Mouse (Mus musculus): ENCODE results near the gene Tnfrsf11a.

- TF ChIP-seq POLR2A (IDR thresholded peaks at IDR 0.05; ENCODE audit: extremely low read depth, insufficient read depth, low read length) = no peak
- no peak for TF ChIP-seq CTCF (IDR thresholded peaks at IDR 0.05; ENCODE audit: extremely low read depth, insufficient read depth, low read length)
These were observed 4.1 kb upstream of the Tnfrsf11a start for GRCm38 (mm10) chr1:105776426-105776825.
